Mouse (Mus musculus) left cerebral cortex, adult 2 months (tissue): ENCODE measurements at regions not wholly inside any gene's neighbourhood (a gene's known extent, or its start where the extent isn't known, plus 50 kb on each side); places are given as distances from the start of the nearest gene placed in this dataset.
A peak's percentile ranks its signal among the peaks of the same experiment; 100 is the strongest.
"Not testable (repeated sequence)": the region's sequence is repeated elsewhere in the genome, so short reads cannot be mapped to it uniquely, and the experiment has no call there.

ENCODE experiments used
- DNase-seq, 2 experiments: peaks; one replicate each; pipeline ENCODE4 v3.0.0; 2021 to 2022; ENCODE audit warnings: low spot score in 2 of 2, mixed read lengths in 1 of 2; ENCODE audit errors: extremely low spot score in 1 of 2
- H3K27ac ChIP-seq: fragments of 200-600 bp; 2 replicates; pipeline ENCODE4 v1.8.1; 2022
- H3K4me3 ChIP-seq: fragments of 200-600 bp; 2 replicates; pipeline ENCODE4 v1.8.1; 2022
- CTCF ChIP-seq: fragments of 200-600 bp; IDR thresholded peaks from 2 replicates; pipeline ENCODE4 v1.8.1; 2022; ENCODE audit warnings: antibody characterized with exemption, mild to moderate bottlenecking, moderate library complexity
- intact Hi-C: fragments of 180-260 bp; cut with DNase I; formaldehyde crosslinking; loops from one replicate; pipeline ENCODE4 v1.15.1; 2025

- Histone ChIP-seq H3K27ac (no peak overlapping the region), H3K4me3 (no peak overlapping the region)
- intact Hi-C loops: no loop called here
- no peak for TF ChIP-seq CTCF
- no peak for DNase-seq
Measured at GRCm38 (mm10) chr14:61736384-61737322, 129.4 kb downstream of the Kcnrg start.

- TF ChIP-seq CTCF: no peak
- intact Hi-C loops: no loop called here
- H3K4me3 ChIP-seq: no peak overlapping the region
- H3K27ac ChIP-seq: no peak overlapping the region
- DNase-seq: no peak
Measured at GRCm38 (mm10) chr14:61737504-61738040, 130.3 kb downstream of the Kcnrg start.

DNA sequence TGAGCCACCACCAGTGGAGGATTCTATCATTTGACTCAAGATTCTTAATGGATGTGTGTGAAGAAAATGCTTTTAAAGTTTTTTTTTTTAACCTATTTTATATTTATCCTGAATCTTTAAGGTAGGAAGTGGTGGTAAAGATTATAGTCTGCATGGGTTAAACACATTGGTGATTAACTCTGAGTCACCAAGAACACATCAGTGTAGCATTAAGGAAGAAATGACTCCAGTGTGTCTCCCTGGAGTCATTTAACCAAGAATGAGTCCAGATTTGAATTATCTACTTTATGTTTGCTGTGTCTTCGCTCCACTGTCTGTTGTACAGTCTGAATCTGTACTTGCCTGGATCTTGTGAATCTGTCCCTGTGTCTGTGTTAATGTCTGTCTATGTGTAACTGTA is 132.2 kb downstream of the Kcnrg start:
- H3K27ac ChIP-seq: no peak overlapping the region
- intact Hi-C loops: no loop called here
- no peak for DNase-seq
- no peak overlapping the region for H3K4me3 ChIP-seq
- no peak for TF ChIP-seq CTCF

DNA sequence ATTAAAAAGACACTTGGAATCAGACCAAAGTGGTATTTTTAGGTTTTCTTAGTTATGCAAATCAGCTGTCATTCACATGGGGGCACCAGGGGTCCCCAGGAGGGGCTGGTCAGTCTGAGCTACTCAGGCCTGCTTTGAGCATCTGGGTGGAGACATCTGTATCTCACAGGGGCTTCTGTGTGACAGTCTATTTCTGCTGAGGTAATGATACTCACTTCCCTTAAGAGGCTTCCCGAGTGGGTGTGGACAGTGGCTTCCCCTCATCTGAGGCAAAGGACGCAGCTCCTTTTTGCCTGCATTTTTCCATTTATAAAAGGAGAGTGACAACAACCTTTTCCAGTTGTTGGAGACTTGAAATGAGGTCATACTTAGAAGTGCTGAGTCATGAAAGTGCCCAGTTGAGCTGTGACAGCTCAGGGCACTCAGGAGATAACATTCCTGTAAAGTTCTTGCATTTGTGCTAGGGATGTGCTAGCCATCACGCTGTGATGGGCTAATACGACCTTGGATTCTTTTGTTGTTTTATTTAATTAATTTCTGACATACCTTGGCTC is 136.7 kb downstream of the Kcnrg start:
- H3K4me3 ChIP-seq: no peak overlapping the region
- no peak for DNase-seq
- TF ChIP-seq CTCF: no peak
- intact Hi-C loops: no loop called here
- H3K27ac ChIP-seq: no peak overlapping the region

DNA sequence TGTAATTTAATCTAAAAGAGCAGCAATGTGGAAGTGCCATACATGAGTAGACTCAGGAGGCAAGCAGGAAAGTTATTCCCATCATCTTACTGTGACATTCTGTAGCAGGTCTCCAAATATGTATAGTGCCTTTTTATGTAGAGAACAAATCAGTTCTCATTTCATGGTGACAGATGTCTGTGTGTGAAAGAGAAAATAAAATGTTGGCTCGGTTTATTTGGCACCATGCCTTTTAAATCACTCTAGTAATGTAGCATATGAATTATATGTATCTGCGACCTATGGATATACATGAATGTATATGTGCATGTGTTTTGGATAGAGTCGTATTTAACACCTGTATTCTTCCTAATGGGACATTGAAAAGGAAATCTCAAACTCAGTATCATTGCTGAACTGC is 146.2 kb downstream of the Kcnrg start:
- no peak for TF ChIP-seq CTCF
- intact Hi-C loops: no loop called here
- Histone ChIP-seq H3K27ac (no peak overlapping the region), H3K4me3 (no peak overlapping the region)
- DNase-seq: no peak

- intact Hi-C loops: loop anchor here (1.0 to 5.0 kb wide), 3 partner anchors 72 to 631 kb away; no protein-coding TSS in a partner anchor
- Histone ChIP-seq H3K4me3 (no peak overlapping the region; the same call in 1 of the 2 replicates), H3K27ac (peak overlapping the region; percentile 77)
- no peak for TF ChIP-seq CTCF
- DNase-seq: no peak
Measured at GRCm38 (mm10) chr14:61756651-61757050, 149.4 kb downstream of the Kcnrg start.

- DNase-seq: peak; percentile 65 to 71
- Histone ChIP-seq H3K4me3 (peak overlapping the region; percentile 32; the same call in 1 of the 2 replicates), H3K27ac (peak overlapping the region; percentile 77)
- intact Hi-C loops: loop anchor here (1.0 to 5.0 kb wide), 3 partner anchors 73 to 630 kb away; no protein-coding TSS in a partner anchor
- no peak; the same call in 1 of the 2 replicates for TF ChIP-seq CTCF
Measured at GRCm38 (mm10) chr14:61757086-61757822, 150.0 kb downstream of the Kcnrg start.

GRCm38 (mm10) chr14:61757823-61758175 is 150.5 kb downstream of the Kcnrg start:
- TF ChIP-seq CTCF: no peak
- intact Hi-C loops: loop anchor here (1.0 to 5.0 kb wide), 3 partner anchors 73 to 630 kb away; no protein-coding TSS in a partner anchor
- peak overlapping the region; percentile 45; the same call in 1 of the 2 replicates for H3K27ac ChIP-seq
- DNase-seq: no peak
- H3K4me3 ChIP-seq: 0 out of 2 replicates have a peak overlapping the region, but pooled peaks have one; percentile 21

GRCm38 (mm10) chr14:61758586-61758985 is 151.3 kb downstream of the Kcnrg start:
- H3K27ac ChIP-seq: no peak overlapping the region
- DNase-seq: no peak
- intact Hi-C loops: loop anchor here (5.0 kb wide), 2 partner anchors 429 to 629 kb away; no protein-coding TSS in a partner anchor
- no peak overlapping the region for H3K4me3 ChIP-seq
- no peak for TF ChIP-seq CTCF

- DNase-seq, intact Hi-C loops, H3K27ac ChIP-seq, H3K4me3 ChIP-seq: not testable (repeated sequence)
Measured at GRCm38 (mm10) chr14:61760176-61760575, 152.9 kb downstream of the Kcnrg start.

DNA sequence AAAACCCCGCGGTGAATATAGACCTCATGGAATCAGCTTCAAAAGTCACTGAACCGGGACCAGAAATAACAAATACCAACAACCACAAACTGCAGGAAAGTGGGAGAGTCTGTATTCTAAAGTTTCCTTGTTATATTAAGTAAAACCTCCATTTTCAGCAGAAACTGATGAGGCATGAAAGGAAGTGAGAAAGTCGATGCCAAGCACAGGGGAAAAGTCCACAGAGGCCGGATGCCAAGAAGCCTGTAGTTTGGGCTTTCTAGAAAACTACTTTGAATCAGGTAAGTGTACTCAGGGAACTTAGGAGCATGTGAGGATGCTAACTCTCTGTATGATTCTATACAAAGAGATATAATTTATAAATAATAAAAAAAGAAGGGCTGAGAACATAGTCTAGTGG is 154.8 kb downstream of the Kcnrg start:
- TF ChIP-seq CTCF: no peak
- Histone ChIP-seq H3K4me3 (no peak overlapping the region), H3K27ac (no peak overlapping the region)
- no peak for DNase-seq
- intact Hi-C loops: no loop called here

- DNase-seq: peak in 1 of 2 experiments; percentile 26
Measured at GRCm38 (mm10) chr14:61769881-61770280, 162.6 kb downstream of the Kcnrg start.

More at GRCm38 (mm10) chr14:61769881-61770280, 162.6 kb downstream of the Kcnrg start:
- no peak overlapping the region for H3K4me3 ChIP-seq
- H3K27ac ChIP-seq: no peak overlapping the region
- no peak for TF ChIP-seq CTCF
- intact Hi-C loops: no loop called here
